Mouse (Mus musculus) midbrain, postnatal 0 days (tissue): Measurements from ENCODE around the gene Grb14. TPM values are rescaled to one million over a fixed set of nuclear protein-coding genes. Genes with fewer than 3 reads are reported as not detected.

ENCODE experiments used
- ATAC-seq: fragments of 200-750 bp; cut with Nextera tagmentation; 2 replicates; pipeline ENCODE4 v1.8.0; 2017; ENCODE audit warnings: moderate number of reproducible peaks, mild to moderate bottlenecking, moderate TSS enrichment, moderate library complexity; ENCODE audit not compliant: low FRiP score
- DNase-seq: peaks from one replicate; pipeline ENCODE4 v3.0.0-alpha.2; 2015; ENCODE audit warnings: low spot score
- H3K27ac ChIP-seq: fragments of 300-500 bp; sonication (generic); 2 replicates; pipeline ENCODE4 v1.5.1; 2014; ENCODE audit warnings: low read depth, mild to moderate bottlenecking, low read length, mixed read lengths
- H3K27me3 ChIP-seq: fragments of 300-500 bp; sonication (generic); 2 replicates; pipeline ENCODE4 v1.6.1; 2014; ENCODE audit warnings: low read length, control low read depth, mixed read lengths; ENCODE audit not compliant: insufficient read depth
- H3K36me3 ChIP-seq: fragments of 300-500 bp; sonication (generic); 2 replicates; pipeline ENCODE4 v1.6.1; 2014; ENCODE audit warnings: low read length, control low read depth, mixed read lengths; ENCODE audit not compliant: insufficient read depth
- H3K4me1 ChIP-seq: fragments of 300-500 bp; sonication (generic); 2 replicates; pipeline ENCODE4 v1.6.1; 2014; ENCODE audit warnings: mild to moderate bottlenecking, control low read depth, antibody characterized with exemption, low read length, mixed read lengths; ENCODE audit not compliant: insufficient read depth
- H3K4me2 ChIP-seq: fragments of 300-500 bp; sonication (generic); 2 replicates; pipeline ENCODE4 v1.6.1; 2014; ENCODE audit warnings: low read depth, mild to moderate bottlenecking, low read length, mixed read lengths; ENCODE audit not compliant: poor library complexity, severe bottlenecking
- H3K4me3 ChIP-seq: fragments of 300-500 bp; sonication (generic); 2 replicates; pipeline ENCODE4 v1.5.1; 2014; ENCODE audit warnings: low read depth, mild to moderate bottlenecking, low read length, moderate library complexity
- H3K9ac ChIP-seq: fragments of 300-500 bp; sonication (generic); replicated peaks from 2 replicates; pipeline ENCODE4 v1.6.1; 2014; ENCODE audit warnings: mild to moderate bottlenecking, low read length, moderate library complexity, mixed read lengths; ENCODE audit not compliant: poor library complexity, severe bottlenecking
- H3K9me3 ChIP-seq: fragments of 300-500 bp; sonication (generic); 2 replicates; pipeline ENCODE4 v1.6.1; 2016; ENCODE audit warnings: low read length, control low read depth
- CTCF ChIP-seq: IDR thresholded peaks from 2 replicates; pipeline ENCODE4 v1.5.1; 2016; ENCODE audit warnings: antibody characterized with exemption, mild to moderate bottlenecking
- WGBS: fragments of 180-500 bp; shearing (Covaris S2); extraction: QIAGEN DNeasy Blood & Tissue Kit; methylation state at CpG from one replicate; pipeline ENCODE4 v1.1.7; 2014; 5-methylcytosine and 5-hydroxymethylcytosine counted together
- polyA plus RNA-seq: library from polyadenylated mRNA; unstranded; fragments of >200 nt; fragmentation: Nextera tagmentation; extraction: Ambion mirVana; gene quantifications from 2 replicates; pipeline ENCODE4 v1.2.1, GENCODE M21; 2015
- total RNA-seq: library from RNA; depleted of rRNA; stranded (reverse); fragments of >200 nt; gene quantifications from 2 replicates; pipeline ENCODE4 v1.2.3, GENCODE M21; 2014

Gene Grb14
- total and polyA plus RNA-seq, 2 experiments from 2014 or later, result 24.7 to 35.5 TPM

DNA sequence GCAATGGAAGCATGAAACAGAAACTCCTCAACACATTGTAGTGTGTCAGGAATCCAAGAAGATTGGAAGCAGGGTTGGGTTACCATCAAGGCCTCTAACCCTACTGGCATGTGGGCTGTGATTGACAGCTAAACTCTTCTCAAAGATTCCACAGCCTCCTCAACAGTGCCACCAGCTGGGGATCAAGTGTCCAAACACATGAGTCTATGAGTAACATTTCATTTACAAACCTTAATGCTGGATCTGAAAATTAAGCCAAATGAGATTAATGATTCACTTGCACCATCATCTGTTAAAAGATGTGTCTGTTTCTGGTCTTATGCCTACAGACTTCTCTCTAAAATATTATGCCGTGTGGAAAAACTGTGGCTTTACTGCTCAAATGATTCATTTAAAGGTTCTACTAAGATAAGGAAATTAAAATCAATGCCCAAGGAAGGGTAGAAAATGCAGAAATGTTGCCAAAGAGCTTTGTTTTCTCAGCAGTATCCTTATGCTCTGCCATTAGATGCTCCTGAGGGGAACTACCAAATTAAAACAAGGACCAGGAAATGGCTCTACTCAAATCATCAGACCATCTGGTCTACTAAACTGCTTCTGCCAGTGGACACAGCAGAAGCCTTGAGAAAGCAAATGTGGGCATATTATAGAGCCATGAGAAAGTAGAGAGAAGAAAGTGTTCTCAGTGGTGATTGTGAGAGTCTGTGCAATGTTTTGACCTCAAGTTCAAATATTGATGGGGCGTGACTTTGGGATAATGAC is 35.2 kb downstream of the Grb14 start:
- TF ChIP-seq CTCF, result no peak

DNA sequence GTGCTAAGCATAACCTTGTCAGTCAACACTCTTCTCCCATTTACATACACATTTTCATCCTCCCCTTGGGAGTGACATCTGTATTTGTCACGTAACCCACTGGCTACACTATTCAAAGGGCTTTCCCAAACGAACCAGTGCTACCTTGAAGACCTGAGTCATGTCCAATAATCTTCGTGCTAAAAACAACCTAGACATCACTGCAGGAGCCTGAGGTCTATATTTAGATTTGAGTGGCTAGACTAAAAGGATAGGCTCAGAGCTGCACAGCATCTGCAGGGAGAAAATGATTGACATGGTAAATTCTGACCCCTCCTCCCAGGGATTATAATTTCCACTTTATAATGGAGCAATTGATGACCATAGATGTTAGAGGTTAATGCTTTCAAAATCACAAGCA is 37.0 kb downstream of the Grb14 start:
- no peak for TF ChIP-seq CTCF
- Histone ChIP-seq H3K36me3 (no peaks in the 10 kb centered on the region), H3K9ac (no peak overlapping the region), H3K4me3 (no peak overlapping the region), H3K27ac (no peak overlapping the region), H3K4me1 (no peaks in the 10 kb centered on the region), H3K4me2 (no peak overlapping the region), H3K9me3 (0 out of 2 replicates have a peak, but pooled peaks cover 5% of the 10 kb centered on the region), H3K27me3 (no peaks in the 10 kb centered on the region)
- no peak for DNase-seq
- ATAC-seq, result no peak
- WGBS, result 69% methylated on average over 3 of the region's 3 CpGs

More for the DNA sequence above, 35.2 kb downstream of the Grb14 start:
- Histone ChIP-seq H3K36me3 (no peaks in the 10 kb centered on the region), H3K27ac (no peak overlapping the region), H3K4me3 (no peak overlapping the region), H3K4me2 (no peak overlapping the region), H3K4me1 (no peaks in the 10 kb centered on the region), H3K9me3 (no peaks in the 10 kb centered on the region), H3K9ac (no peak overlapping the region), H3K27me3 (no peaks in the 10 kb centered on the region)
- ATAC-seq (no peak), DNase-seq (no peak)
- 96% methylated on average over 2 of the region's 2 CpGs for WGBS

DNA sequence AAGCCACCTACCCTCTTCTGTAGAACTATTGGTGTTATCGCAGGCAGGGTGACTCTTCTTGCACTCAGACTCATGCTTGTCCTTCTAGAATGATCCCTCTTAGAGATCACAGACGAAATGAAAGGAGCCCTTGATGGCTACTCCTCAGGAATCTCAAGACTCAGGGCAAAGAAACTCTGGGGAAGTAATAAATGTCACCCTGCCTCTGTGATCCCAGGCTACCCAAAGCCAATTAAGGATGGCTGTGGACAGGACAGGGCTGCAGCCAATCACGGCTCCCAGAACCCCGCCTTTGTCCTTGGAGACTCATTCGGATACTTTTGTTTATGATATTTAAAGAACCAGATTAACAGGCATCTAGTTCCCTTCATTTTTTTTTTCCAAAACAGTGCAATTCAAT is 49.2 kb downstream of the Grb14 start:
- Histone ChIP-seq H3K4me2 (no peak overlapping the region), H3K9me3 (no peaks in the 10 kb centered on the region), H3K9ac (no peak overlapping the region), H3K4me1 (no peaks in the 10 kb centered on the region), H3K36me3 (no peaks in the 10 kb centered on the region), H3K27ac (no peak overlapping the region), H3K27me3 (no peaks in the 10 kb centered on the region), H3K4me3 (no peak overlapping the region)
- no peak for ATAC-seq
- 60% methylated on average over 5 of the region's 5 CpGs for WGBS
- TF ChIP-seq CTCF, result no peak
- DNase-seq, result no peak

DNA sequence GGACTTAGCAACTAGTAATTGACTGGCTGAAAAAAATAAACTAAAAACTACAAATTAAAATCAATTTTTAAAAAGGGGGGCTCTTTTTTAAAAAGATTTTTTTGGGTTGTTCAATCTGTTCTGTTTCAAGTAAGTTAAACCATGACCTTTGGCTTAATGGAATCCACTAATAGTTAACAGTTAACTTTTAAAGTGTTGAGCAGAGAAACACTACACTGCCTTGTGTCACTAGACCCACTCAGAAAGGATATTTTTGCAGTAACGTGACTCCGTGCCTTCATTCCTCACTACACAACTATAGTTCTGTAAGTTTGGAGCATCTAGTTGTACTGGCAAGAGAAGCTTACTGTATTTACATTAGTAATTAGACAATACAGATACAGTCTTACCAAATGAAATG is 50.2 kb downstream of the Grb14 start:
- Histone ChIP-seq H3K9me3 (no peaks in the 10 kb centered on the region), H3K4me1 (no peaks in the 10 kb centered on the region), H3K36me3 (no peaks in the 10 kb centered on the region), H3K27me3 (no peaks in the 10 kb centered on the region), H3K4me3 (no peak overlapping the region), H3K27ac (no peak overlapping the region), H3K9ac (no peak overlapping the region), H3K4me2 (no peak overlapping the region)
- 97% methylated on average over 2 of the region's 2 CpGs for WGBS
- ATAC-seq, result no peak
- DNase-seq, result no peak
- TF ChIP-seq CTCF, result no peak

DNA sequence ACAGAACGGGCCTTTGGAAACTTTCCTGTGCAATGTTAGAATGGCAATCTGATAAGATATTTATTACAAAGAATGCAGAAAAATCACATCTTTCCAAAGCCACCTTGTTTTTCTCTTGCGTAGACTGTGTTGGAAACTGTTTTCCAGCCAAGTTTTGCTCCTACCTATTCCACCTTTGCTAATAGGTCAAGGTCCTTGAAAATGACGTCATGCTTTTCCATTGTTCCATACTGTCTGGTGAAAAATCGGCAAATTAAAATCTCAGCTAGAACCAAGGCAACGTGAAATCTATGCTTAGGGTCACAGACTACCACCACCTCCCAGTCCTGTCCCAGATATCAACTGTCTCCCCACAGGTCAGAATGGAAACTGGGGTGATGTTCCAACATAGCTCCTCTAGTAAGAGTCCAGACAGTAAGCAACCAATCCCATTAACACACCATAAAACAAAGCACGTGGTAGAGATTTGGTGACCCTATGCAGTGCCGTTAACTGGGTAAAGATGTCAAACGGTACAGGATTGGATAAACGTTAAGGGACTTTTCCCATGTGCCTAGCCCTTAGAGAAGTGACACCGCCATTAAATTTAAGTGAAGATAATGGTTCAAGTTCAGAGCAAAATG is 50.9 kb downstream of the Grb14 start:
- no peak overlapping the region for H3K9ac ChIP-seq
- DNase-seq (no peak), ATAC-seq (no peak)
- H3K4me2 ChIP-seq, result no peak overlapping the region
- H3K27ac ChIP-seq, result no peak overlapping the region
- no peak for TF ChIP-seq CTCF
- WGBS, result 88% methylated on average over 10 of the region's 10 CpGs
- H3K9me3 ChIP-seq, result no peaks in the 10 kb centered on the region
- no peaks in the 10 kb centered on the region for H3K4me1 ChIP-seq
- H3K4me3 ChIP-seq, result no peak overlapping the region
- no peaks in the 10 kb centered on the region for H3K27me3 ChIP-seq
- H3K36me3 ChIP-seq, result no peaks in the 10 kb centered on the region

DNA sequence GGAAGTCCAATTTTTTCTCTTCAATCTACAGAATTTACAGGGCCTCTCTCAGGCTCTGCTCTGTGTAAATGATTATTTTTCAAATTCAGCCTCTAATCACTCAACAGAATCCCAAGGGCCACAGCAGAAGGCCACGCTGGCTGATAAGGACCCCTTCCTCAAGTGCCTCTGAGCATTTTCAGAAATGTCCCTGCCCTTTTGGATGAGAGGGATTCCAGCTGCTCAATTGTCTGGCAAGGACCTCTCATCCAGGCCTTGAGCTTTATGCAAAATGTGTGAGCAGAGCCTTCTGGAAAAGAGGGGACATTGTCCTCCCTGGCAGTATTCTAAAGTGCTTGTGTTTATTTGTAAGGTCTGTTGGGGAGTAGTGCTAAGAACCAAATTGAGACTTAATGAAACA is 51.7 kb downstream of the Grb14 start:
- H3K9me3 ChIP-seq, result no peaks in the 10 kb centered on the region
- ATAC-seq, result no peak

More for the DNA sequence above, 51.7 kb downstream of the Grb14 start:
- Histone ChIP-seq H3K4me2 (no peak overlapping the region), H3K9ac (no peak overlapping the region), H3K4me1 (no peaks in the 10 kb centered on the region), H3K4me3 (no peak overlapping the region), H3K27ac (no peak overlapping the region), H3K36me3 (no peaks in the 10 kb centered on the region), H3K27me3 (no peaks in the 10 kb centered on the region)
- TF ChIP-seq CTCF, result no peak
- DNase-seq, result no peak
- 68% methylated on average over 1 of the region's 1 CpGs for WGBS
